Mouse (Mus musculus) kidney, embryonic 15.5 days (tissue): ENCODE data around the gene Ctxn2. TPM values are rescaled to one million over a fixed set of nuclear protein-coding genes. Genes with fewer than 3 reads are reported as not detected.

ENCODE experiments used
- polyA plus RNA-seq: library from polyadenylated mRNA; unstranded; fragments of >200 nt; fragmentation: Nextera tagmentation; extraction: Ambion mirVana; gene quantifications from 2 replicates; pipeline ENCODE4 v1.2.1, GENCODE M21; 2015

The Ctxn2 gene
- polyA plus RNA-seq, 1 experiment from 2014 or later, result not detected

Other genes starting within 250 kb of the Ctxn2 start
- gene Slc24a5, start 68.6 kb upstream of the Ctxn2 start, polyA plus RNA-seq, result 2.2 and 2.5 TPM in 2 replicates
- gene Myef2, start 13.0 kb upstream of the Ctxn2 start, polyA plus RNA-seq, result 108 and 110 TPM in 2 replicates
- 38.0 and 41.3 TPM in 2 replicates for gene Slc12a1, start 15.8 kb downstream of the Ctxn2 start, polyA plus RNA-seq
- gene Dut, start 110.5 kb downstream of the Ctxn2 start, polyA plus RNA-seq, result 176 and 183 TPM in 2 replicates